Mouse (Mus musculus): Measurements from ENCODE around the gene Drd4. TPM values are rescaled to one million over a fixed set of nuclear protein-coding genes. Genes with fewer than 3 reads are reported as not detected.
A peak's percentile ranks its signal among the peaks of the same experiment; 100 is the strongest.

Drd4 gene
- polyA plus RNA-seq, 1 experiment from 2014 or later = 0.13 TPM

- peaks cover 8% of the 10 kb centered on the region for H3K4me1 ChIP-seq
- DNase-seq (ENCODE audit: low spot score) = no peak
- H3K36me3 ChIP-seq = peaks cover 65% of the 10 kb centered on the region
- H3K27me3 ChIP-seq (ENCODE audit: insufficient read depth, poor library complexity, severe bottlenecking) = peaks cover 23% of the 10 kb centered on the region
- no peak overlapping the region for H3K27ac ChIP-seq
- H3K9me3 ChIP-seq = no peaks in the 10 kb centered on the region
- H3K4me3 ChIP-seq = no peak overlapping the region
- 94% methylated on average over 8 of the region's 8 CpGs for WGBS
Observed at GRCm38 (mm10) chr7:141299175-141299574, 7.4 kb downstream of the Drd4 start.

GRCm38 (mm10) chr7:141301386-141301785 is 9.6 kb downstream of the Drd4 start:
- H3K27me3 ChIP-seq (ENCODE audit: insufficient read depth, poor library complexity, severe bottlenecking) = peaks cover under 1% of the 10 kb centered on the region; the same call in 1 of the 2 replicates
- no peak overlapping the region for H3K27ac ChIP-seq
- DNase-seq (ENCODE audit: low spot score) = no peak
- H3K36me3 ChIP-seq = peaks cover 87% of the 10 kb centered on the region
- no peaks in the 10 kb centered on the region for H3K9me3 ChIP-seq
- no peaks in the 10 kb centered on the region for H3K4me1 ChIP-seq
- no peak overlapping the region for H3K4me3 ChIP-seq
- WGBS = 97% methylated on average over 9 of the region's 9 CpGs

- Histone ChIP-seq H3K36me3 (peaks cover 89% of the 10 kb centered on the region), H3K4me3 (no peak overlapping the region), H3K27me3 (ENCODE audit: insufficient read depth, poor library complexity, severe bottlenecking) (no peaks in the 10 kb centered on the region), H3K27ac (no peak overlapping the region), H3K9me3 (no peaks in the 10 kb centered on the region), H3K4me1 (no peaks in the 10 kb centered on the region)
- no peak for DNase-seq (ENCODE audit: low spot score)
- whole genome bisulfite sequencing = 85% methylated on average over 1 of the region's 1 CpGs
Observed at GRCm38 (mm10) chr7:141302702-141303268, 11.0 kb downstream of the Drd4 start.

- 91% methylated on average over 4 of the region's 4 CpGs for WGBS
- Histone ChIP-seq H3K4me1 (no peaks in the 10 kb centered on the region), H3K9me3 (no peaks in the 10 kb centered on the region), H3K36me3 (peaks cover 96% of the 10 kb centered on the region), H3K4me3 (no peak overlapping the region), H3K27ac (no peak overlapping the region), H3K27me3 (ENCODE audit: insufficient read depth, poor library complexity, severe bottlenecking) (no peaks in the 10 kb centered on the region)
- DNase-seq (ENCODE audit: low spot score) = no peak
Observed at GRCm38 (mm10) chr7:141304537-141304936, 12.7 kb downstream of the Drd4 start.

- WGBS = 91% methylated on average over 2 of the region's 2 CpGs
- no peaks in the 10 kb centered on the region for H3K4me1 ChIP-seq
- H3K36me3 ChIP-seq = peaks cover 99% of the 10 kb centered on the region
Observed at GRCm38 (mm10) chr7:141314416-141314815, 22.6 kb downstream of the Drd4 start.

GRCm38 (mm10) chr7:141315076-141315475 is 23.3 kb downstream of the Drd4 start:
- no peaks in the 10 kb centered on the region for H3K9me3 ChIP-seq
- no peak overlapping the region for H3K4me3 ChIP-seq
- DNase-seq (ENCODE audit: low spot score) = no peak
- no peak overlapping the region for H3K27ac ChIP-seq
- H3K36me3 ChIP-seq = peaks cover 99% of the 10 kb centered on the region
- no peaks in the 10 kb centered on the region for H3K27me3 ChIP-seq (ENCODE audit: insufficient read depth, poor library complexity, severe bottlenecking)
- 88% methylated on average over 8 of the region's 8 CpGs for WGBS
- H3K4me1 ChIP-seq = no peaks in the 10 kb centered on the region

More at GRCm38 (mm10) chr7:141314416-141314815, 22.6 kb downstream of the Drd4 start:
- no peak for DNase-seq (ENCODE audit: low spot score)
- H3K27ac ChIP-seq = no peak overlapping the region
- H3K4me3 ChIP-seq = no peak overlapping the region
- no peaks in the 10 kb centered on the region for H3K9me3 ChIP-seq
- no peaks in the 10 kb centered on the region for H3K27me3 ChIP-seq (ENCODE audit: insufficient read depth, poor library complexity, severe bottlenecking)

- Histone ChIP-seq H3K9me3 (no peaks in the 10 kb centered on the region), H3K4me1 (no peaks in the 10 kb centered on the region), H3K4me3 (no peak overlapping the region), H3K36me3 (peaks cover 99% of the 10 kb centered on the region), H3K27ac (no peak overlapping the region), H3K27me3 (ENCODE audit: insufficient read depth, poor library complexity, severe bottlenecking) (no peaks in the 10 kb centered on the region)
- no peak for DNase-seq (ENCODE audit: low spot score)
- WGBS = 83% methylated on average over 5 of the region's 5 CpGs
Observed at GRCm38 (mm10) chr7:141315974-141316373, 24.2 kb downstream of the Drd4 start.

- H3K27ac ChIP-seq = no peak overlapping the region
- WGBS = 77% methylated on average over 1 of the region's 1 CpGs
- H3K4me1 ChIP-seq = no peaks in the 10 kb centered on the region
- H3K9me3 ChIP-seq = no peaks in the 10 kb centered on the region
- DNase-seq (ENCODE audit: low spot score) = no peak
- no peaks in the 10 kb centered on the region for H3K27me3 ChIP-seq (ENCODE audit: insufficient read depth, poor library complexity, severe bottlenecking)
- no peak overlapping the region for H3K4me3 ChIP-seq
- H3K36me3 ChIP-seq = peaks cover 99% of the 10 kb centered on the region
Observed at GRCm38 (mm10) chr7:141317619-141318132, 25.9 kb downstream of the Drd4 start.

- peaks cover 98% of the 10 kb centered on the region for H3K36me3 ChIP-seq
- H3K9me3 ChIP-seq = no peaks in the 10 kb centered on the region
- DNase-seq (ENCODE audit: low spot score) = no peak
- no peak overlapping the region for H3K4me3 ChIP-seq
- H3K27ac ChIP-seq = no peak overlapping the region
- WGBS = 73% methylated on average over 2 of the region's 2 CpGs
- H3K27me3 ChIP-seq (ENCODE audit: insufficient read depth, poor library complexity, severe bottlenecking) = no peaks in the 10 kb centered on the region
- H3K4me1 ChIP-seq = no peaks in the 10 kb centered on the region
Observed at GRCm38 (mm10) chr7:141319446-141319845, 27.6 kb downstream of the Drd4 start.

- no peak overlapping the region for H3K4me3 ChIP-seq
- no peak overlapping the region for H3K27ac ChIP-seq
- 93% methylated on average over 1 of the region's 1 CpGs for WGBS
- no peak for DNase-seq (ENCODE audit: low spot score)
- H3K4me1 ChIP-seq = peaks cover 21% of the 10 kb centered on the region
- H3K36me3 ChIP-seq = peaks cover 49% of the 10 kb centered on the region
- H3K27me3 ChIP-seq (ENCODE audit: insufficient read depth, poor library complexity, severe bottlenecking) = no peaks in the 10 kb centered on the region
- no peaks in the 10 kb centered on the region for H3K9me3 ChIP-seq
Observed at GRCm38 (mm10) chr7:141324686-141325085, 32.9 kb downstream of the Drd4 start.

GRCm38 (mm10) chr7:141326546-141327446 is 35.0 kb downstream of the Drd4 start:
- peak; percentile 84 for DNase-seq (ENCODE audit: low spot score)
- Histone ChIP-seq H3K9me3 (no peaks in the 10 kb centered on the region), H3K27me3 (ENCODE audit: insufficient read depth, poor library complexity, severe bottlenecking) (no peaks in the 10 kb centered on the region), H3K4me1 (peaks cover 21% of the 10 kb centered on the region), H3K27ac (peak overlapping the region; percentile 98), H3K4me3 (peak overlapping the region; percentile 82), H3K36me3 (peaks cover 28% of the 10 kb centered on the region)
- WGBS = 6% methylated on average over 35 of the region's 35 CpGs

- Histone ChIP-seq H3K36me3 (peaks cover 21% of the 10 kb centered on the region), H3K4me3 (peak within 1 kb of the TSS; percentile 82), H3K27ac (peak within 1 kb of the TSS; percentile 98), H3K27me3 (ENCODE audit: insufficient read depth, poor library complexity, severe bottlenecking) (no peaks in the 10 kb centered on the region), H3K9me3 (no peaks in the 10 kb centered on the region), H3K4me1 (peaks cover 21% of the 10 kb centered on the region)
- DNase-seq (ENCODE audit: low spot score) = peak; percentile 99
- WGBS = under 1% methylated on average over 105 of the region's 105 CpGs
Observed at GRCm38 (mm10) chr7:141327469-141328372, 35.9 kb downstream of the Drd4 start, which contains the start of the genes Deaf1 and Tmem80. TSS of gene Deaf1 (minus strand) at chr7:141327690. TSS of gene Tmem80 (plus strand) at chr7:141327739.

All from heart, embryonic 10.5 days (tissue).